Mouse (Mus musculus): ENCODE data around the gene Stard7.

The Stard7 gene

GRCm38 (mm10) chr2:127322671-127323285, 52.8 kb downstream of the Stard7 start:
- DNase-seq (ENCODE audit: low spot score): no peak

- no peak for DNase-seq (ENCODE audit: low spot score)
Observed at GRCm38 (mm10) chr2:127323667-127324066, 53.6 kb downstream of the Stard7 start.

GRCm38 (mm10) chr2:127324456-127324855, 54.4 kb downstream of the Stard7 start:
- DNase-seq (ENCODE audit: low spot score): no peak

GRCm38 (mm10) chr2:127328090-127328851, 58.3 kb downstream of the Stard7 start:
- no peak for DNase-seq (ENCODE audit: low spot score)

- no peak for DNase-seq (ENCODE audit: low spot score)
Observed at GRCm38 (mm10) chr2:127332807-127333570, 63.0 kb downstream of the Stard7 start.

GRCm38 (mm10) chr2:127333945-127334603, 64.1 kb downstream of the Stard7 start:
- DNase-seq (ENCODE audit: low spot score): no peak

GRCm38 (mm10) chr2:127335078-127335541, 65.1 kb downstream of the Stard7 start:
- no peak for DNase-seq (ENCODE audit: low spot score)

GRCm38 (mm10) chr2:127335767-127336496, 65.9 kb downstream of the Stard7 start, which contains the start of gene Dusp2:
Gene Dusp2, plus strand, starts transcription at chr2:127336159.
- peak; percentile 61 for DNase-seq (ENCODE audit: low spot score)

- no peak for DNase-seq (ENCODE audit: low spot score)
Observed at GRCm38 (mm10) chr2:127336497-127336832, 66.4 kb downstream of the Stard7 start.

- no peak for DNase-seq (ENCODE audit: low spot score)
Observed at GRCm38 (mm10) chr2:127336885-127337284, 66.9 kb downstream of the Stard7 start.

- no peak for DNase-seq (ENCODE audit: low spot score)
Observed at GRCm38 (mm10) chr2:127337531-127337930, 67.5 kb downstream of the Stard7 start.

- DNase-seq (ENCODE audit: low spot score): no peak
Observed at GRCm38 (mm10) chr2:127338012-127338411, 68.0 kb downstream of the Stard7 start.

GRCm38 (mm10) chr2:127338416-127338815, 68.4 kb downstream of the Stard7 start, which contains the start of gene Astl:
Gene Astl, plus strand, starts transcription at chr2:127338639.
- no peak for DNase-seq (ENCODE audit: low spot score)

GRCm38 (mm10) chr2:127338833-127339232, 68.8 kb downstream of the Stard7 start:
- DNase-seq (ENCODE audit: low spot score): no peak

- DNase-seq (ENCODE audit: low spot score): no peak
Observed at GRCm38 (mm10) chr2:127339262-127339661, 69.2 kb downstream of the Stard7 start.

GRCm38 (mm10) chr2:127341159-127341558, 71.1 kb downstream of the Stard7 start:
- peak; percentile 46 for DNase-seq (ENCODE audit: low spot score)

GRCm38 (mm10) chr2:127346334-127346733, 76.3 kb downstream of the Stard7 start:
- no peak for DNase-seq (ENCODE audit: low spot score)

GRCm38 (mm10) chr2:127347147-127347985, 77.3 kb downstream of the Stard7 start:
- DNase-seq (ENCODE audit: low spot score): no peak
